Mouse (Mus musculus) gastrocnemius, postnatal 4 days (tissue): Measurements from ENCODE around the gene Kctd20. TPM values are rescaled to one million over a fixed set of nuclear protein-coding genes. Genes with fewer than 3 reads are reported as not detected.

Experiments
- DNase-seq, 2 experiments: peaks; one replicate each; pipeline ENCODE4 v3.0.0; 2021 to 2022; ENCODE audit warnings: low spot score in 2 of 2, mixed read lengths in 2 of 2
- total RNA-seq, 2 experiments: library from RNA; stranded (reverse); gene quantifications; 2 replicates each; pipeline ENCODE4 v1.2.3; 2021

Kctd20 gene
- total RNA-seq, 2 experiments from 2014 or later = 60.7 to 64.6 TPM

- DNase-seq = peak in 1 of 2 experiments; percentile 55
These were observed 66.7 kb downstream of the Kctd20 start for GRCm38 (mm10) chr17:29018292-29018984.

Other genes starting within 250 kb of the Kctd20 start
- gene AC170998.1, start 225.9 kb upstream of the Kctd20 start, total RNA-seq = 1 to 10 TPM in 1 of 2 experiments, under 1 TPM in 1; 0.81 to 1.4 TPM
- gene Mapk13, start 182.7 kb upstream of the Kctd20 start, total RNA-seq = 1 to 10 TPM in 1 of 2 experiments, under 1 TPM in 1; 0.78 to 1.6 TPM
- 10 to 100 TPM; 23.1 to 24.6 TPM for gene Brpf3, start 150.9 kb upstream of the Kctd20 start, total RNA-seq
- not detected for gene Pnpla1, start 93.5 kb upstream of the Kctd20 start, total RNA-seq
- gene 4930539E08Rik, start 36.6 kb upstream of the Kctd20 start, total RNA-seq = under 1 TPM; 0.56 to 0.57 TPM
- gene Pxt1, start 8.1 kb upstream of the Kctd20 start, total RNA-seq = not detected
- 10 to 100 TPM; 60.3 to 66.7 TPM for gene Stk38, start 56.0 kb downstream of the Kctd20 start, total RNA-seq
- gene Srsf3, start 80.7 kb downstream of the Kctd20 start, total RNA-seq = 100 to 1,000 TPM; 129 TPM
- gene Cdkn1a, start 139.0 kb downstream of the Kctd20 start, total RNA-seq = 100 to 1,000 TPM; 138 to 142 TPM
- gene Rab44, start 162.2 kb downstream of the Kctd20 start, total RNA-seq = 1 to 10 TPM; 1.8 to 2.3 TPM